Comparison of ENCODE assay signal across 10 mouse cellular contexts in genomic region chr13:77848868-77849267, GRCm38 (mm10).
DNase-seq lines count a peak whose midpoint lies in the region; ATAC-seq and TF ChIP-seq lines count a peak whose summit lies in the region.
"Had no signal": no experiment of that assay in that cellular context is flagged by ENCODE, and none has a peak within 500 bp of the region (broad histone marks: within the 10 kb centered on the region; RNA-seq: fewer than 3 reads in every experiment).

No protein-coding gene starts in this region.

- peak; percentile 2 to 10 for DNase-seq in cerebellum, postnatal 14 days
- no peak for DNase-seq in cerebellum, adult 9-10 months
- peak; percentile 7 for DNase-seq in liver, adult 2 months (ENCODE audit: extremely low read depth, low read depth, low spot score)
- no peak for DNase-seq in liver, embryonic 11.5 days (ENCODE audit: low spot score)
- DNase-seq in B cell, adult 2 months: peak; percentile 23 to 30
- DNase-seq in c-Kit-positive CD71-positive TER-119-negative erythroid progenitor cells, embryonic 14.5 days (ENCODE audit: low read depth): peak; percentile 9
- no peak for DNase-seq in ovary, postnatal 14 days (ENCODE audit: low spot score)
- DNase-seq in frontal cortex, postnatal 14 days (ENCODE audit: low spot score in 2 of 2): no peak
- DNase-seq: liver, embryonic 13.5 days had no signal

- ATAC-seq in liver, embryonic 11.5 days (replicated peaks; ENCODE audit: low FRiP score): no peak
- ATAC-seq: midbrain, embryonic 13.5 days had no signal

- H3K79me2 ChIP-seq in liver, adult 2 months (ENCODE audit: control insufficient read depth, insufficient read depth, low read length): no peaks in the 10 kb centered on the region

- H3K9ac ChIP-seq in liver, adult 2 months (ENCODE audit: low read depth, low read length): no peak overlapping the region
- no peak overlapping the region for H3K9ac ChIP-seq in liver, embryonic 11.5 days (ENCODE audit: low read depth, low read length)
- H3K9ac ChIP-seq: liver, embryonic 13.5 days; midbrain, embryonic 13.5 days had no signal

- no peaks in the 10 kb centered on the region for H3K9me3 ChIP-seq in liver, embryonic 11.5 days (ENCODE audit: control insufficient read depth, low read length)
- H3K9me3 ChIP-seq: liver, embryonic 13.5 days had no signal

- no peaks in the 10 kb centered on the region for H3K36me3 ChIP-seq in liver, adult 2 months (ENCODE audit: control insufficient read depth, insufficient read depth, low read length)
- H3K36me3 ChIP-seq in liver, embryonic 11.5 days (ENCODE audit: control insufficient read depth, insufficient read depth, low read length): no peaks in the 10 kb centered on the region
- H3K36me3 ChIP-seq: liver, embryonic 13.5 days; midbrain, embryonic 13.5 days had no signal

- no peaks in the 10 kb centered on the region for H3K27me3 ChIP-seq in liver, adult 2 months (ENCODE audit: control insufficient read depth, insufficient read depth, low read length)
- H3K27me3 ChIP-seq in liver, embryonic 11.5 days (replicated peaks; ENCODE audit: control insufficient read depth, insufficient read depth, low read length): no peaks in the 10 kb centered on the region
- H3K27me3 ChIP-seq: liver, embryonic 13.5 days; midbrain, embryonic 13.5 days had no signal

- no peak for TF ChIP-seq CTCF in liver, adult 2 months (IDR thresholded peaks at IDR 0.05; ENCODE audit: low read depth, low read length)

- no peak overlapping the region for H3K27ac ChIP-seq in liver, adult 2 months (replicated peaks; ENCODE audit: insufficient read depth, low read depth, low read length)
- H3K27ac ChIP-seq in liver, embryonic 11.5 days (ENCODE audit: low read depth, low read length): no peak overlapping the region
- H3K27ac ChIP-seq: liver, embryonic 13.5 days; midbrain, embryonic 13.5 days had no signal

- no peak for TF ChIP-seq POLR2A in liver, adult 2 months (IDR thresholded peaks at IDR 0.05; ENCODE audit: extremely low read depth, insufficient read depth, low read length)

- 85% methylated on average over 4 of the region's 4 CpGs for WGBS in liver, adult 2 months
- WGBS in liver, embryonic 11.5 days: 82% methylated on average over 4 of the region's 4 CpGs

- no peaks in the 10 kb centered on the region for H3K4me1 ChIP-seq in liver, adult 2 months (ENCODE audit: control insufficient read depth, insufficient read depth, low read length)
- no peaks in the 10 kb centered on the region for H3K4me1 ChIP-seq in liver, embryonic 11.5 days (replicated peaks; ENCODE audit: control insufficient read depth, insufficient read depth, low read length)
- H3K4me1 ChIP-seq: liver, embryonic 13.5 days; midbrain, embryonic 13.5 days had no signal

- H3K4me3 ChIP-seq in liver, adult 2 months (ENCODE audit: insufficient read depth, low read depth, low read length): no peak overlapping the region
- no peak overlapping the region for H3K4me3 ChIP-seq in liver, embryonic 11.5 days (ENCODE audit: low read depth, low read length)
- H3K4me3 ChIP-seq: liver, embryonic 13.5 days; midbrain, embryonic 13.5 days had no signal

- H3K4me2 ChIP-seq in liver, embryonic 11.5 days: no peak overlapping the region
- H3K4me2 ChIP-seq: liver, embryonic 13.5 days; midbrain, embryonic 13.5 days had no signal

Comparison
In these comparisons a context has a peak if more than half of its experiments do, and no peak if none do; other contexts are left out.
1. DNase-seq: peak in cerebellum, postnatal 14 days (2 of 2), liver, adult 2 months (single experiment), B cell, adult 2 months (2 of 2) and c-Kit-positive CD71-positive TER-119-negative erythroid progenitor cells, embryonic 14.5 days (single experiment); none in cerebellum, adult 9-10 months (single experiment), liver, embryonic 11.5 days (single experiment), ovary, postnatal 14 days (single experiment) and frontal cortex, postnatal 14 days (0 of 2).